In the genomic region with DNA sequence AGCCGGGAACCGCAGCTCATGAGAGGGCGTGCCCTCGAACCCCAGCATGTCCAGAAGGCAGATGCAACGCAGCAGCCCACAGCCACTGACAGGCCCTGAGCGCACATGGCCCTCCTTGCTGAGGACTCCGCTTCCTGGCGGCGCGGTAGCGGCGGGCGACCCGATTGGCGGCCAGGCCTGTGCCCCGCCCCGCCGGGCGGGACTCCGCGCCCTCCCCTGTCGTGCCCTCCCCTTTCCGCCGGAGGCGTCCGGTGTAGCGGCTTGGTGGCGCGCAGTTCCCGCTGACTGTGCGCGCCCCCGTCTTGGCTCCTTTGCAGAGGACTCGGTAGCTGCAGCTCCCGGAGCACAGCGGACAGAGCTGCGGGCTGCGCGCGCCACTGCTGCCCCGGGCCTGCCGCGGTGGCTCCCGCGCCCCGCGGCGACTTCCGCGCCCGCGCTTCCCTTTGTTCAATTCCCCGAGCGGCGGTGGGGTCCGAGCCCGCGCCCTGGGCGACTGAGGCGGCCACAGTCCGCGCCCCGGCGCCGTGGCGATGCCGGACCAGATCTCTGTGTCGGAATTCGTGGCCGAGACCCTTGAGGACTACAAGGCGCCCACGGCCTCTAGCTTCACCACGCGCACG, we compare ENCODE assay signal across 8 mouse cellular contexts.
DNase-seq lines count a peak whose midpoint lies in the region; ATAC-seq lines count a peak whose summit lies in the region.
"Not testable (repeated sequence)": the region's sequence is repeated elsewhere in the genome, so short reads cannot be mapped to it uniquely, and the experiment has no call there.

No protein-coding gene starts in this region.

- not testable (repeated sequence) for H3K9ac ChIP-seq in midbrain, embryonic 15.5 days

- not testable (repeated sequence) for H3K4me1 ChIP-seq in midbrain, embryonic 15.5 days

- 11% methylated on average over 66 of the region's 75 CpGs for whole genome bisulfite sequencing in midbrain, embryonic 15.5 days

- peak; percentile 11 for DNase-seq in CD4-positive helper T cell, adult 2 months (ENCODE audit: low read depth, low spot score)
- DNase-seq in c-Kit-positive CD71-positive TER-119-positive erythroid progenitor cells, embryonic 14.5 days (ENCODE audit: low spot score), result peak; percentile 12
- peak; percentile 69 for DNase-seq in forelimb bud, embryonic 11.5 days (ENCODE audit: low read depth, low spot score)
- DNase-seq in heart, postnatal 25 days (ENCODE audit: low spot score), result peak; percentile 57
- DNase-seq in kidney, postnatal 25 days, result peak; percentile 16 to 55
- peak; percentile 72 for DNase-seq in liver
- DNase-seq in spleen, postnatal 36 days (ENCODE audit: low spot score in 2 of 2), result peak; percentile 16 to 48

- peak; percentile 76; the same call in 1 of the 2 replicates for ATAC-seq in midbrain, embryonic 15.5 days (replicated peaks)

- peak overlapping the region; percentile 34 for H3K4me3 ChIP-seq in midbrain, embryonic 15.5 days

- 0 out of 2 replicates have a peak overlapping the region, but pooled peaks have one; percentile 11 for H3K4me2 ChIP-seq in midbrain, embryonic 15.5 days

- intact Hi-C loops in heart, postnatal 25 days (cut with DNase I), result not testable (repeated sequence)

- not testable (repeated sequence) for H3K9me3 ChIP-seq in midbrain, embryonic 15.5 days

- H3K36me3 ChIP-seq in midbrain, embryonic 15.5 days (replicated peaks), result not testable (repeated sequence)

- H3K27ac ChIP-seq in midbrain, embryonic 15.5 days, result not testable (repeated sequence)

- not testable (repeated sequence) for H3K27me3 ChIP-seq in midbrain, embryonic 15.5 days (replicated peaks)

Comparison
In these comparisons a context has a peak if more than half of its experiments do, and no peak if none do; other contexts are left out.
1. DNase-seq: peak in every context shown above with its lines; median percentile 72 in liver; 69 in forelimb bud, embryonic 11.5 days; 57 in heart, postnatal 25 days; 36 in kidney, postnatal 25 days; 32 in spleen, postnatal 36 days; 12 in c-Kit-positive CD71-positive TER-119-positive erythroid progenitor cells, embryonic 14.5 days; 11 in CD4-positive helper T cell, adult 2 months.